Mouse (Mus musculus): Measurements from ENCODE around the gene Olfr986.
"Not testable (repeated sequence)": the region's sequence is repeated elsewhere in the genome, so short reads cannot be mapped to it uniquely, and the experiment has no call there.

Olfr986 gene

GRCm38 (mm10) chr9:40180620-40181019 is at the start of gene Olfr986:
Gene Olfr986 (plus strand): TSS chr9:40180920.
- CTCF ChIA-PET: no interaction called here

- CTCF ChIA-PET: no interaction called here
Measured at GRCm38 (mm10) chr9:40136987-40137688, 43.6 kb upstream of the Olfr986 start.

- CTCF ChIA-PET: no interaction called here
Measured at GRCm38 (mm10) chr9:40139484-40139883, 41.2 kb upstream of the Olfr986 start.

- CTCF ChIA-PET: no interaction called here
Measured at GRCm38 (mm10) chr9:40141544-40141943, 39.2 kb upstream of the Olfr986 start.

- CTCF ChIA-PET: no interaction called here
Measured at GRCm38 (mm10) chr9:40155118-40155644, 25.5 kb upstream of the Olfr986 start.

- CTCF ChIA-PET: no interaction called here
Measured at GRCm38 (mm10) chr9:40166446-40166845, 14.3 kb upstream of the Olfr986 start.

GRCm38 (mm10) chr9:40177017-40177416 is 3.7 kb upstream of the Olfr986 start:
- CTCF ChIA-PET: no interaction called here

- CTCF ChIA-PET: not testable (repeated sequence)
Measured at GRCm38 (mm10) chr9:40185166-40185565, 4.4 kb downstream of the Olfr986 start.

- CTCF ChIA-PET: no interaction called here
Measured at GRCm38 (mm10) chr9:40191086-40191876, 10.6 kb downstream of the Olfr986 start.

- CTCF ChIA-PET: no interaction called here
Measured at GRCm38 (mm10) chr9:40192098-40193038, 11.6 kb downstream of the Olfr986 start, which contains the start of gene Zfp202. Gene Zfp202 (plus strand): TSS chr9:40192316.

- CTCF ChIA-PET: no interaction called here
Measured at GRCm38 (mm10) chr9:40195981-40196380, 15.3 kb downstream of the Olfr986 start.

GRCm38 (mm10) chr9:40206546-40206950 is 25.8 kb downstream of the Olfr986 start:
- CTCF ChIA-PET: no interaction called here

- CTCF ChIA-PET: no interaction called here
Measured at GRCm38 (mm10) chr9:40210744-40211143, 30.0 kb downstream of the Olfr986 start.

- CTCF ChIA-PET: no interaction called here
Measured at GRCm38 (mm10) chr9:40214058-40214457, 33.3 kb downstream of the Olfr986 start.

GRCm38 (mm10) chr9:40216651-40217050 is 35.9 kb downstream of the Olfr986 start:
- CTCF ChIA-PET: no interaction called here

- CTCF ChIA-PET: no interaction called here
Measured at GRCm38 (mm10) chr9:40224289-40224688, 43.6 kb downstream of the Olfr986 start.

GRCm38 (mm10) chr9:40227874-40228789 is 47.4 kb downstream of the Olfr986 start:
- CTCF ChIA-PET: no interaction called here

- CTCF ChIA-PET: no interaction called here
Measured at GRCm38 (mm10) chr9:40228804-40229331, 48.1 kb downstream of the Olfr986 start.

- CTCF ChIA-PET: no interaction called here
Measured at GRCm38 (mm10) chr9:40229479-40229878, 48.8 kb downstream of the Olfr986 start.

- CTCF ChIA-PET: no interaction called here
Measured at GRCm38 (mm10) chr9:40231019-40231418, 50.3 kb downstream of the Olfr986 start.

Data from spleen, embryonic (tissue).